Mouse (Mus musculus) WW6 (cell line): Measurements from ENCODE around the gene Dqx1.

Experiments used
- DNase-seq: peaks from one replicate; pipeline ENCODE4 v3.0.0-alpha.2; 2013; ENCODE audit warnings: low read depth, low spot score

The Dqx1 gene

GRCm38 (mm10) chr6:83107566-83108400 is 50.1 kb downstream of the Dqx1 start:
- no peak for DNase-seq

GRCm38 (mm10) chr6:83108762-83109668 is 51.4 kb downstream of the Dqx1 start, which contains the start of gene Mrpl53:
Gene Mrpl53 (plus strand): TSS chr6:83109040.
- DNase-seq = no peak

GRCm38 (mm10) chr6:83111510-83112136 is 54.0 kb downstream of the Dqx1 start:
- DNase-seq = no peak

GRCm38 (mm10) chr6:83115011-83115671 is 57.5 kb downstream of the Dqx1 start, which contains the start of gene Mogs:
Gene Mogs (plus strand): TSS chr6:83115496.
- no peak for DNase-seq

GRCm38 (mm10) chr6:83115682-83116372 is 58.2 kb downstream of the Dqx1 start:
- DNase-seq = no peak

DNA sequence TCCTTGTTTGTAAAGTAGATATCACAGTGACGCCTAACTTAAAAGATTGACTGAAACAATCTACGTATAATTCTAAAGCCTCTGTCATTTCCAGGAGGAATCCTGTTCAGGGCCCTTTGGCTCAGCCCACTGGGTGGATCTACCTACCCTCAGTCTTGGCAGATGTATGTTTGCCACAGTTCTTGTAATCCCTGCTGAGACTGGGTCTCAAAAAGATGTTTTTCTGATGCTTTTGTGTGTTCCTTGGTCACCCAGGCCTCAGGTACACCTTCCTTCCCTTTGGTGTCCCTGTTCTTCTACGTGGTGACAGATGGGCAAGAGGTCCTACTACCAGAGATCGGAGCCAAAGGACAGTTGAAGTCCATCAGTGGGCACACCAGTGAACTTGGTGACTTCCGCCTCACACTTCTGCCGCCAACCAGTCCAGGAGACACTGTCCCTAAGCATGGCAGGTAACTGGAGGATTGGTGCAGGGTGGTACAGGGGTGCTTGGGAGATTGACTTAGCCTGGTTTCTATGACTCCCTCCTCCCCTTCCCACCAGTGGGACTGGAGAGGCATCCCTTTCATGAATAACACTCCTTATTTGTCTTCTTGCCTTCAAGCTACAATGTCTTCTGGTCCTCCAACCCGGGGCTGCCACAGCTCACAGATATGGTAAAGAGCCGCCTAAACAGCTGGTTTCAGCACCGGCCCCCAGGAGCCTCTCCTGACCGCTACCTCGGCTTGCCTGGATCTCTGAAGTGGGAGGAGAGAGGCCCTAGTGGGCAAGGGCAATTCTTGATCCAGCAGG is 58.9 kb downstream of the Dqx1 start:
- DNase-seq = no peak
